Mouse (Mus musculus) layer of hippocampus, postnatal 10 days (tissue): ENCODE results near the gene Cfap77. TPM values are rescaled to one million over a fixed set of nuclear protein-coding genes. Genes with fewer than 3 reads are reported as not detected.

Experiments
- DNase-seq, 2 experiments: peaks; one replicate each; pipeline ENCODE4 v3.0.0; 2021; ENCODE audit warnings: low spot score in 2 of 2
- total RNA-seq, 2 experiments: library from RNA; stranded (reverse); gene quantifications; 2 replicates each; pipeline ENCODE4 v1.2.3; 2021

Cfap77 gene
- total RNA-seq, 2 experiments from 2014 or later = 0.64 to 1.2 TPM

GRCm38 (mm10) chr2:29052943-29053454 lies 1.9 kb downstream of the Cfap77 start:
- DNase-seq = peak; percentile 71 to 78

- DNase-seq = no peak
Measured at GRCm38 (mm10) chr2:29051932-29052331, 2.9 kb downstream of the Cfap77 start.

- no peak for DNase-seq
Measured at GRCm38 (mm10) chr2:29046151-29046550, 8.7 kb downstream of the Cfap77 start.

GRCm38 (mm10) chr2:29042124-29042523 lies 12.7 kb downstream of the Cfap77 start:
- DNase-seq = no peak

GRCm38 (mm10) chr2:29041477-29041768 lies 13.4 kb downstream of the Cfap77 start:
- no peak for DNase-seq

GRCm38 (mm10) chr2:29040594-29041476 lies 14.0 kb downstream of the Cfap77 start:
- no peak for DNase-seq

GRCm38 (mm10) chr2:29039741-29040140 lies 15.1 kb downstream of the Cfap77 start:
- no peak for DNase-seq

GRCm38 (mm10) chr2:29035698-29036097 lies 19.2 kb downstream of the Cfap77 start:
- DNase-seq = no peak

GRCm38 (mm10) chr2:29034542-29035475 lies 20.1 kb downstream of the Cfap77 start:
- no peak for DNase-seq

GRCm38 (mm10) chr2:29031951-29032350 lies 22.9 kb downstream of the Cfap77 start:
- DNase-seq = no peak

GRCm38 (mm10) chr2:29030048-29030734 lies 24.7 kb downstream of the Cfap77 start:
- DNase-seq = no peak

GRCm38 (mm10) chr2:29025284-29025683 lies 29.6 kb downstream of the Cfap77 start:
- no peak for DNase-seq

- no peak for DNase-seq
Measured at GRCm38 (mm10) chr2:29023001-29023400, 31.9 kb downstream of the Cfap77 start.

GRCm38 (mm10) chr2:29021025-29021424 lies 33.8 kb downstream of the Cfap77 start:
- no peak for DNase-seq

- DNase-seq = no peak
Measured at GRCm38 (mm10) chr2:29018680-29019079, 36.2 kb downstream of the Cfap77 start.

GRCm38 (mm10) chr2:29016599-29017587 lies 38.0 kb downstream of the Cfap77 start:
- no peak for DNase-seq

GRCm38 (mm10) chr2:29012523-29012922 lies 42.3 kb downstream of the Cfap77 start:
- DNase-seq = no peak

GRCm38 (mm10) chr2:29007656-29008055 lies 47.2 kb downstream of the Cfap77 start:
- DNase-seq = no peak

- peak; percentile 10 to 27 for DNase-seq
Measured at GRCm38 (mm10) chr2:29006455-29007034, 48.3 kb downstream of the Cfap77 start.

- no peak for DNase-seq
Measured at GRCm38 (mm10) chr2:29004037-29004436, 50.8 kb downstream of the Cfap77 start.
